ENCODE assay signal across 12 mouse cellular contexts in genomic region chr13:46020945-46021835, GRCm38 (mm10). TPM values are rescaled to one million over a fixed set of nuclear protein-coding genes. Genes with fewer than 3 reads are reported as not detected.
DNase-seq lines count a peak whose midpoint lies in the region; ATAC-seq lines count a peak whose summit lies in the region.
"Had no signal": no experiment of that assay in that cellular context is flagged by ENCODE, and none has a peak within 500 bp of the region (broad histone marks: within the 10 kb centered on the region; RNA-seq: fewer than 3 reads in every experiment).

No protein-coding gene starts in this region.

- 59% methylated on average over 6 of the region's 6 CpGs for WGBS in liver, embryonic 13.5 days (ENCODE audit: insufficient replicate concordance)
- 91% methylated on average over 6 of the region's 6 CpGs for WGBS in midbrain, embryonic 16.5 days

- peak; percentile 19 to 29 for DNase-seq in heart, postnatal 36 days
- no peak for DNase-seq in heart, postnatal 25 days (ENCODE audit: low spot score)
- peak; percentile 20 to 30 for DNase-seq in B cell, adult 2 months
- DNase-seq in liver, embryonic 13.5 days, result no peak
- no peak for DNase-seq in layer of hippocampus, postnatal 14 days (ENCODE audit: low spot score in 2 of 2)
- no peak for DNase-seq in thymus, postnatal 0 days (ENCODE audit: low spot score)
- DNase-seq: cerebellum, adult 9-10 months; lung, embryonic 14.5 days; right cerebral cortex, postnatal 14 days had no signal

- intact Hi-C loops in heart, postnatal 36 days (cut with DNase I), result no loop called here
- intact Hi-C loops in heart, postnatal 25 days (cut with DNase I), result no loop called here

- no peak overlapping the region for H3K4me3 ChIP-seq in liver, embryonic 13.5 days (replicated peaks)
- no peak overlapping the region for H3K4me3 ChIP-seq in midbrain, embryonic 16.5 days (ENCODE audit: low read depth, low read length)
- H3K4me3 ChIP-seq: hindbrain, embryonic 13.5 days had no signal

- H3K36me3 ChIP-seq in liver, embryonic 13.5 days, result no peaks in the 10 kb centered on the region
- H3K36me3 ChIP-seq in midbrain, embryonic 16.5 days (ENCODE audit: control insufficient read depth, insufficient read depth, low read length), result no peaks in the 10 kb centered on the region
- H3K36me3 ChIP-seq: hindbrain, embryonic 13.5 days had no signal

- no peak overlapping the region for H3K27ac ChIP-seq in liver, embryonic 13.5 days
- no peak overlapping the region for H3K27ac ChIP-seq in midbrain, embryonic 16.5 days (ENCODE audit: low read length)
- H3K27ac ChIP-seq: hindbrain, embryonic 13.5 days had no signal

- H3K4me1 ChIP-seq in liver, embryonic 13.5 days (replicated peaks), result peaks cover 10% of the 10 kb centered on the region
- H3K4me1 ChIP-seq in midbrain, embryonic 16.5 days (ENCODE audit: control insufficient read depth, insufficient read depth, low read length), result peaks cover 6% of the 10 kb centered on the region; the same call in 1 of the 2 replicates

- no peak overlapping the region for H3K4me2 ChIP-seq in liver, embryonic 13.5 days
- H3K4me2 ChIP-seq in midbrain, embryonic 16.5 days (ENCODE audit: low read length), result no peak overlapping the region
- H3K4me2 ChIP-seq: hindbrain, embryonic 13.5 days; lung, embryonic 14.5 days had no signal

- H3K27me3 ChIP-seq in liver, embryonic 13.5 days, result no peaks in the 10 kb centered on the region
- H3K27me3 ChIP-seq in midbrain, embryonic 16.5 days (ENCODE audit: control insufficient read depth, insufficient read depth, low read depth, low read length), result no peaks in the 10 kb centered on the region

- ATAC-seq in activated CD4-positive, CD25-positive, alpha-beta regulatory T cell, adult 4 months, result peak; percentile 46
- ATAC-seq in liver, embryonic 13.5 days (ENCODE audit: low read depth), result peak; percentile 68
- no peak for ATAC-seq in midbrain, embryonic 16.5 days

- H3K9me3 ChIP-seq in liver, embryonic 13.5 days (replicated peaks), result no peaks in the 10 kb centered on the region
- no peaks in the 10 kb centered on the region for H3K9me3 ChIP-seq in midbrain, embryonic 16.5 days (replicated peaks; ENCODE audit: control insufficient read depth, low read length, poor library complexity, severe bottlenecking)
- H3K9me3 ChIP-seq: hindbrain, embryonic 13.5 days had no signal

- H3K9ac ChIP-seq in liver, embryonic 13.5 days, result no peak overlapping the region
- H3K9ac ChIP-seq in midbrain, embryonic 16.5 days (ENCODE audit: low read depth, low read length), result no peak overlapping the region
- H3K9ac ChIP-seq: hindbrain, embryonic 13.5 days; lung, embryonic 14.5 days had no signal

RNA-seq across cellular contexts. Expression of gene Atxn1, which starts 56.4 kb away (rescaled TPM):
- 10 to 100 TPM; 33.0 to 35.0 TPM for total RNA-seq in heart, postnatal 36 days (2021)
- 10 to 100 TPM; 35.1 to 36.0 TPM for total RNA-seq in heart, postnatal 25 days (2021)
- 10 to 100 TPM; 28.1 to 32.9 TPM for polyA plus RNA-seq in activated CD4-positive, CD25-positive, alpha-beta regulatory T cell, adult 4 months (2017; shearing (Covaris generic))
- polyA plus RNA-seq in liver, embryonic 13.5 days (2015; fragmentation: Nextera tagmentation; extraction: Ambion mirVana), result 1.5 and 1.8 TPM in 2 replicates
- 100 to 1,000 TPM in 1 of 2 experiments, 10 to 100 TPM in 1; 92.4 to 124 TPM for total RNA-seq in layer of hippocampus, postnatal 14 days (2021)
- 10.4 and 10.8 TPM in 2 replicates for polyA plus RNA-seq in midbrain, embryonic 16.5 days (2015; fragmentation: Nextera tagmentation; extraction: Ambion mirVana)
- polyA plus RNA-seq in thymus, postnatal 0 days (2015; fragmentation: Nextera tagmentation; extraction: Ambion mirVana), result 3.8 and 6.3 TPM in 2 replicates

Comparison
In these comparisons a context has a peak if more than half of its experiments do, and no peak if none do; other contexts are left out.
1. DNase-seq: peak in heart, postnatal 36 days (2 of 2) and B cell, adult 2 months (2 of 2); none in heart, postnatal 25 days (single experiment), liver, embryonic 13.5 days (single experiment), layer of hippocampus, postnatal 14 days (0 of 2) and thymus, postnatal 0 days (single experiment).